Mouse (Mus musculus): ENCODE measurements around the gene Hist1h3f.
"Not testable (repeated sequence)": the region's sequence is repeated elsewhere in the genome, so short reads cannot be mapped to it uniquely, and the experiment has no call there.

The Hist1h3f gene

GRCm38 (mm10) chr13:23581408-23582218 is 37.8 kb downstream of the Hist1h3f start, which contains the start of gene Hist1h4d:
Gene Hist1h4d (plus strand): TSS chr13:23581598.
- peak; percentile 95 for DNase-seq (ENCODE audit: extremely low read depth, low read depth)

- DNase-seq (ENCODE audit: extremely low read depth, low read depth), result no peak
These were observed 38.6 kb downstream of the Hist1h3f start for GRCm38 (mm10) chr13:23582219-23583056.

DNA sequence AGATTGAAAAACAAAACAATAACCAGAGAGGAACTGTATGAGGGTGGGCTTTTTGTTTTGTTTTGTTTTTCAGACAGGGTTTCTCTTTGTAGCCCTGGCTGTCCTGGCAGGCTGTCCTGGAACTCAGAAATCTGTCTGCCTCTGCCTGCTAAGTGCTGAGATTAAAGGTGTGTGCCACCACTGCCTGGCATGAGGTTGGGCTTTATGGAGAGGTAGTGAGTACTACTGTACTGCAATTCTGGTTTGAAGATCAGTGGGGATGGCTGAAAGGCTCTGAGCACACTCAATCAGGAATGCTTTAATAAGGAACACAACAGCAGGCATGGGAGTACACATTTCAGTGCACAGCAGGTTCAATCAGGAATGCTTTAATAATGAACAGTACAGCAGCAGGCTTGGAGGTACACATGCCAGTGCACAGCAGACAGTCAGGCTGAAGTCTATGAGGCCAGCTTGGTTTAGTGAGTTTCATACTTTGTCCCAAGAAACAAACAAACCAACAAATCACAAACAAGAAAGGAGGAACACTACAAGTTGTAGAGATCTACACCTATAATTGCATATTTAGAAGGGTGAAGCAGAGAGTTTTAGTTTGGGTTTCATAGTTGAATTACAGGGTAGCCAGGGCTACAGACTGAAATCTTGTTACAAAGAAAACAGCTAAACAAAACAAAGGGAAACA is 39.7 kb downstream of the Hist1h3f start:
- DNase-seq (ENCODE audit: extremely low read depth, low read depth), result no peak

DNA sequence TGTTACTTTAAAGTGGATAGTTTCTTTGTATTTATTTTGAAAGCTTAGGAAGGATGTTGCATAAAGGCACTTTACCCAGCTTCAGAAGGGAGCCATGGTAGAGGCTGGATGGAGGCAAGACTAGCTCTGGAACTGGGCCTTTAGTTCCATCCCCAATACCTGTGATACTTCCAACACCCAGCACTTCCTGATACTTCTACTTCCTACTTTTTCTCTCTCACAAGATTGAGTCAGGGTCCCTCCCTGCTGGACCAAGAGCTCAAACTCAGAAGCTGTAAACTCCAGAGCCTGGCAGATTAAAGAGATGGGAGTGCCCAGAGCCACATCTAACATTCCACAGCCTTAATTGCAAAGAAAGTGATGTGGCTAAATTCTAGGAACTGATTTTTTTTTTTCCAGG is 40.5 kb downstream of the Hist1h3f start:
- DNase-seq (ENCODE audit: extremely low read depth, low read depth), result no peak

DNA sequence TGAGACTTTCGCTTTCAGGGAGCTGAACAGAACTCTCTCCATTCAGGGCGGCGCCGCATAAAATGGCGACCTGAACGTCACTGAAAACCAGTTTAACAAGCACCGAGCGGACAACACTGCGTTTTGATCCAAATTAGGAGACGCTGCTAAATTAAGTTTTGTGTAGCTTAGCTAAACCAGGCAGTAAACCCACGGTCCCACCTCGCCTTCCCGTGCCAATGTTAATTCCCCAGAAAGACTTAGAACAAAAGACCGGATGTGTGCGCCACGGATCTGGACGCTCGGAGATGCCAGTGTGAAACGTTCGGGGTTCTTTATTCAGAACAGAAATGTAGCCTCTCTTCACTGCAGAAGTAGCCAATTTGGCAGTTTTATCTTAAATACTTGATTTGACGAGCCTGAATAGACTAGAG is 41.2 kb downstream of the Hist1h3f start:
- peak; percentile 61 for DNase-seq (ENCODE audit: extremely low read depth, low read depth)

- DNase-seq (ENCODE audit: extremely low read depth, low read depth), result peak; percentile 96
These were observed 41.7 kb downstream of the Hist1h3f start for GRCm38 (mm10) chr13:23585442-23586098.

DNA sequence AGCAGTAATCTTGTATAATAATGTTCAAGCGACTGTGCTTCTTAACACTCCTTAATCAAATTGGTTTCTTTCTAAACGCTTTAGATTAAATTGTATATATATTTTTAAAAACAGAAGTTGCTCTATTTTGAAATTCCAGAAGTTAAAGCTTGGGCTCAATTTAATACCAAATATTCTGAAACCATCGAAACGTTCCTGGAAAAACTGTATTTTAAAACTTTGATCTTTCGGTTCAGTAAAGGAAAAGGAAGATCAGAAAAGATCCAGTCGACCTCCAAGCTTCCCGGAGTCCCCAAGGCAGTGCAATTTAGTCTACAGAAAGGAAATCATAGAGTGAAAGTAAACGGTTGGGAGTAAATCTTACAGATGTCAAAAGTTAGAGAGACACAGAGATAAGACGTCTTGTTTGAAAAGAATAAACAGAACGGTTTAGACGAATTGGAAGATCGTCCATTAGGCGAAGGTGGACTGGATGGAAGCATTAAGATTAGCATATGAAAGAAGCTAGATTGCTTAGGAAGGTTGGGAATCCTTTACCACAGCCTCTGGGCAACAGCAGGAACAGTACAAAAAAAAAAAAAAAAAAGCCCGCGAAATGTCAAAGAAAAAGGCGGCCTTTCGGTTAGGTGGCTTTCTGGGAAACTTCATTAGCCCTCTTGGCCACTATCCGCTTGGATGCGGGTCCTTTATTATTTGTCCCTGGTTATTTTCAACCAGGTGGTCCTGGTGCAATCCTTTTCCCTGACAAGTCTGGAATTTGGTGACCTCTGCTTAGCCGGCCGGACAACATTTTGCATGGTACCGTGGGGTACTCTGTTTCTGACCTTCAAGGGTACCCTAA is 42.5 kb downstream of the Hist1h3f start:
- no peak for DNase-seq (ENCODE audit: extremely low read depth, low read depth)

DNA sequence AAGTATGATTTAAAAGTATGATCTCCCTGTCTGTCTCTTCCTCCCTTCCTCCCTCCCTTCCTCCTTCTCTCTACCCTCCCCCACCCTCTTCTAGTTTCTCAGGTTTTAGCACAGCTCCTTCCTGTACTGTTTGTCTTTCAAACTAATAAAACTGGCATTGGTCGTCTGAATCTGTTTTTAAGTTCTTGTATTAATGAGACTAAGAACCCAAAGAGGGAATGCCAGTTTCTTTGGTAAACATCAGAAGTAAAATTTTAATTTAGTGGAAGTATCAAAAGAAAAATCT is 43.0 kb downstream of the Hist1h3f start:
- no peak for DNase-seq (ENCODE audit: extremely low read depth, low read depth)

DNA sequence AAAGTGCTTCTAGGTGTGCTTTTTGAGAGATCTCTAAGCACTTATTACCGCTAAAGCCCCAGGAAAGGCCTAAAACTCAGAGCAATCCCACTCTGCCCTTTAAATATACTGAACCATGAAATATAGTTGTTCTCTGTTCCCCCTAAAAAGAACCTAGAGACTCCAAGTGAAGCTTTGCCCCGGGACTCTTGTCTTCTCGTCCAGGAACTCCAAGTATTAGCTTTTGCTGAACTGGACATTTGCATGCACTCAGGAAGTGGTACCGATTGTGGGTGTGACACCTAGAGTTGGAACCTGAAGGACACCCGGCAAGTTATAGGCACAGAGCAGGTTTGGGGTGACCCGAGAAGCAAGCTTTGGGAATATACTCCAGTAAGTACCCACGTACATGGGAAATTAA is 47.4 kb downstream of the Hist1h3f start:
- DNase-seq (ENCODE audit: extremely low read depth, low read depth), result no peak

DNA sequence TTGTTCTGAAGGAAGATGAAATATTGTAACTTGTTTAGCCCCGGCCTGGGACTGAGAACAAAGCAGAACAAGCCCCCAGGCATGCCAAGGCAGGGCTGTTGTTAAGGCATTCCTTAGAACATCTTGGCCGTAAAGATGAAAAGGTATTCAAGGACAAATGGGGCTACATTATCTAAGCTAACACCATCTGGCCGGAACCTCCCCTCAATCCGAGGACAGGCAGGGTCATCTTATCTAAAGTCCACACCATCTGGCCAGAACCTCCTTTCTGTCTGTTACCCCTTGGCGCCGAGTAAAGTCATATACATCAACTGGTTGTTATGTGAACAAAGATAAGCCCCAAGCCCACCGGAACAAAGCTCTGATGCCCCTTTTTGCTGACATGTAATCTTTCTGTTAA is 48.0 kb downstream of the Hist1h3f start:
- DNase-seq (ENCODE audit: extremely low read depth, low read depth), result not testable (repeated sequence)

- no peak for DNase-seq (ENCODE audit: extremely low read depth, low read depth)
These were observed 48.8 kb downstream of the Hist1h3f start for GRCm38 (mm10) chr13:23592614-23593013.

GRCm38 (mm10) chr13:23593051-23593770 is 49.4 kb downstream of the Hist1h3f start:
- DNase-seq (ENCODE audit: extremely low read depth, low read depth), result peak; percentile 59
